Mouse (Mus musculus): Measurements from ENCODE around the gene Efna3. TPM values are rescaled to one million over a fixed set of nuclear protein-coding genes. Genes with fewer than 3 reads are reported as not detected.

Efna3 gene
- 17.2 and 18.9 TPM in 2 replicates for polyA plus RNA-seq (2011; ENCODE audit: insufficient read depth, insufficient read length, low read depth, missing spikeins)

DNA sequence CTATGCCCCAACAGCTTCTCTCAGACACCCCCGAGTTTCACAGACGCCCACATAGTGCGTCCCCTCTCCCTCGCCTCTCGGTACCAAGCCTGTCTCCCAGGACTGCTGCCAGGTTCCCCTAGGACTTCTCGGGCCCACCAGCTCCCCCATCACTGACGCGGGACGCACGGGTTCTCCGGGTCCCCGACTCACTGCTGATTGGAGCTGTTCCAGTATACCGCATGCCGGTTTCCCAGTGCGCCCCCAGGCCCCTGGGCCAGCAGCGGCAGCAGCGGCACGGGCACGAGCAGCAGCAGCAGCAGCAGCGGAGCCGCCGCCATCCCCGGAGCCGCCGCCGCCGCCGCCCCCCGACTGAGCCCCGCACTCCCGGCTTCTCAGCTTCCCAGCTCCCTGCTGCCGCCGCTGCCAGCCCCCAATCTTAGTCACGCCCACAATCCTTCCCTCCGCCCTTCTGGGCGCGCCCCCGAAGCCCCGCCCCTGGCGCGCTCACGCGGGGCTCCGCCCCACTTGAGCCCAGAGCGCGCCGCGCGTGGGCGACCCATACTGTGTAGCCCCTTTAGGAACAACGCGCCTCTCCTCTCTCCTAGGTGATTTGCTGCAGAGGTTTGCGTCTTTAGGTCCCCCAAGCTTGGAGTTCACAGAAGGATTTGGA lies at the start of gene Efna3:
TSS of gene Efna3 (minus strand) at position 452 of the 652 bp plus-strand sequence.
- H3K36me3 ChIP-seq (ENCODE audit: control insufficient read depth, insufficient read depth, low read length, poor library complexity, severe bottlenecking): no peaks in the 10 kb centered on the region
- H3K27ac ChIP-seq (ENCODE audit: insufficient read depth, low read length): no peak within 1 kb of the TSS
- no peaks in the 10 kb centered on the region for H3K9me3 ChIP-seq (replicated peaks; ENCODE audit: control insufficient read depth, insufficient read depth, low read length, poor library complexity, severe bottlenecking)
- peaks cover 17% of the 10 kb centered on the region for H3K27me3 ChIP-seq (ENCODE audit: control insufficient read depth, insufficient read depth, low read length, poor library complexity, severe bottlenecking)
- peak within 1 kb of the TSS; percentile 30 for H3K9ac ChIP-seq (ENCODE audit: low read depth, poor library complexity, severe bottlenecking)
- TF ChIP-seq POLR2A (IDR thresholded peaks at IDR 0.05; ENCODE audit: insufficient read depth, low read length): no peak
- peaks cover 3% of the 10 kb centered on the region for H3K4me1 ChIP-seq (ENCODE audit: control insufficient read depth, insufficient read depth, low read length)
- H3K4me3 ChIP-seq (ENCODE audit: low read depth, low read length): peak within 1 kb of the TSS; percentile 62

DNA sequence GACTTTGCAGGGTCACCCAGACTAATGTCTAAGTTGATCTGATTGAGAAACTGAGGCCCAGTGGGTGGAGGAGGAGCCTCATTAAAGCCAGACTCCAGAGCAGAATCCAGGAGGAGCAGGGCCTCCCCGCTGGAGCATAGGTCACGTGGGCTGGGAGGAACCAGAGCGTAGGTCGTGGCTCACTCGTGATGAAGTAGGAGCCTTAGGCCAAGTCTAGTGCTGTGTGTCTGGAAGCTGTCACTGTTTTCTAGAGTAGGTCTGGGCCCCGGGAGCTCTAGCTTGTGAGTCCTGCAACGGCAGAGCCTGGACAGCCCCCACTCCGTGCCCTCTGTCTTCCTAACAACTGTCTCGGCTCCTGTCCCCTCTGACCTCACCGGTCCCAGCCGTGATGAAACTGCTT lies 44.6 kb upstream of the Efna3 start:
- no peak overlapping the region for H3K9ac ChIP-seq (ENCODE audit: low read depth, poor library complexity, severe bottlenecking)
- TF ChIP-seq POLR2A (IDR thresholded peaks at IDR 0.05; ENCODE audit: insufficient read depth, low read length) (no peak), CTCF (IDR thresholded peaks at IDR 0.05; ENCODE audit: low read depth, low read length) (no peak), EP300 (IDR thresholded peaks at IDR 0.05; ENCODE audit: insufficient read depth, low read depth, low read length) (no peak)
- no peaks in the 10 kb centered on the region for H3K27me3 ChIP-seq (ENCODE audit: control insufficient read depth, insufficient read depth, low read length, poor library complexity, severe bottlenecking)
- peaks cover 2% of the 10 kb centered on the region for H3K4me1 ChIP-seq (ENCODE audit: control insufficient read depth, insufficient read depth, low read length)
- H3K4me3 ChIP-seq (ENCODE audit: low read depth, low read length): no peak overlapping the region
- H3K27ac ChIP-seq (ENCODE audit: insufficient read depth, low read length): no peak overlapping the region
- H3K9me3 ChIP-seq (replicated peaks; ENCODE audit: control insufficient read depth, insufficient read depth, low read length, poor library complexity, severe bottlenecking): no peaks in the 10 kb centered on the region
- H3K36me3 ChIP-seq (ENCODE audit: control insufficient read depth, insufficient read depth, low read length, poor library complexity, severe bottlenecking): no peaks in the 10 kb centered on the region

DNA sequence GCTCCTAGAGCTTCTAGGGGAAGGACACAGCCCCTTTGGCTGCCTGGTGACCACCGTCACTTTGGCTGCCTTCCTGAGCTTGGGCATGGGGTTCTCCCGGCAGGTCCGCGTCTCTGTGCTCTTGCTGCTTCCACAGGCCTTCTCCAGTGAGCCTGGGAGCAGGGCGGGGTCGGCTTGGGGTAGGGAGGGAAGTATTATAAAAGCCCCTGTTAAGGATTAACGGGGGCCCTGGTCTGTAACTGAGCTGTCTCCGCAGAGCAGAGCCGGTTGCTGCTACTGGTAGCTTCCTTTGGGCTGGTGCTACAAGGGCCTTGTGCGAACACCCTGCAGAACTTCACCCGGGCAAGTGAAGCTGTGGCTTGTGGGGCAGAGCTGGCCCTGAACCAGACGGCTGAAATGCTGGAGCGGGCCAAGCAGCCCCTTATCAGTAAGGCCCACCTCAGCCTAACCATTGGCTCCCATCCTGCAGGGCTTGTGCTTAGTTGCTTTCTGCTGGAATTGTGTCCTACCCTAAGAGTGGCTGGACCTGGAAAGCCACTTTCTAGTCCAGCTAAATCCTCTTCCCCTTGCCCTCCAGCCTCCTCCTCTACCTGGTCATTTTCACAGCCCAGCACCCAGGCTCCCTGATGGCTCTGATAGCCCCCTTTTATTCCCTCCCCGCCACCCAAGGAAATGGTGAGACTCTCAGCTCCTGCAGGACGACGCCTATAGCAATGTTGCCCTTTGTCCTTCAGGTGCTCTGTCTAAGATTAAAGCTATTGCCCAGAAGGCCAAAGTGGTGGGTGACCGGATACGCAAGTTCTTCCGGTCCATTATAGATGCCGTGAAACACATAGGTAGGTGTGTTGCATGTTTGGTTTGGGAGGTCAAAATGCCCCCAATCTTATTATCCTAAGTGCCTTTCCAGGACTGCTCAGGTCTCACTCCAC lies 43.0 kb upstream of the Efna3 start:
- no peaks in the 10 kb centered on the region for H3K27me3 ChIP-seq (ENCODE audit: control insufficient read depth, insufficient read depth, low read length, poor library complexity, severe bottlenecking)
- H3K9ac ChIP-seq (ENCODE audit: low read depth, poor library complexity, severe bottlenecking): no peak overlapping the region
- no peaks in the 10 kb centered on the region for H3K9me3 ChIP-seq (replicated peaks; ENCODE audit: control insufficient read depth, insufficient read depth, low read length, poor library complexity, severe bottlenecking)
- TF ChIP-seq POLR2A (IDR thresholded peaks at IDR 0.05; ENCODE audit: insufficient read depth, low read length): no peak
- no peak for TF ChIP-seq EP300 (IDR thresholded peaks at IDR 0.05; ENCODE audit: insufficient read depth, low read depth, low read length)
- no peak for TF ChIP-seq CTCF (IDR thresholded peaks at IDR 0.05; ENCODE audit: low read depth, low read length)
- no peak overlapping the region for H3K27ac ChIP-seq (ENCODE audit: insufficient read depth, low read length)
- peak overlapping the region; percentile 18 for H3K4me3 ChIP-seq (ENCODE audit: low read depth, low read length)
- H3K4me1 ChIP-seq (ENCODE audit: control insufficient read depth, insufficient read depth, low read length): peaks cover 2% of the 10 kb centered on the region
- no peaks in the 10 kb centered on the region for H3K36me3 ChIP-seq (ENCODE audit: control insufficient read depth, insufficient read depth, low read length, poor library complexity, severe bottlenecking)

DNA sequence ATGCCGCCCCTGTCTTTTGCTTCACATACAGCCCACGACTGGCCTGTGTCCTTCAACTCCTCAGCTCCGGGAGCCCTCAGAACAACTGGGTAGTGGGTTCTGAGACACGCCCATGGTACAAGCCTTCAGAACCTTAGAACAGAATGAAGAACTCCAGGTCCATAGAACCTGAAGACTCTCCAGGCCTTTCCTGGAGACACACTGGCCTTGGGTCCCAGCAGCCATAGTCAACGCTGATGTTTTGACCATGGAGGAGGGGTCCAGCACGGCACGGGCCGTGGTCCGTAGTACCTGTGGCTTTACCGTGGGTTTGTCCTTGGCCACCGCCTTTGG lies 42.4 kb upstream of the Efna3 start, which contains the start of gene Dcst1:
TSS of gene Dcst1 (minus strand) at position 101 of the 333 bp plus-strand sequence.
- H3K4me3 ChIP-seq (ENCODE audit: low read depth, low read length): peak within 1 kb of the TSS; percentile 18
- TF ChIP-seq EP300 (IDR thresholded peaks at IDR 0.05; ENCODE audit: insufficient read depth, low read depth, low read length): no peak
- TF ChIP-seq POLR2A (IDR thresholded peaks at IDR 0.05; ENCODE audit: insufficient read depth, low read length): no peak
- TF ChIP-seq CTCF (IDR thresholded peaks at IDR 0.05; ENCODE audit: low read depth, low read length): no peak
- H3K4me1 ChIP-seq (ENCODE audit: control insufficient read depth, insufficient read depth, low read length): no peaks in the 10 kb centered on the region
- no peak within 1 kb of the TSS for H3K27ac ChIP-seq (ENCODE audit: insufficient read depth, low read length)
- H3K9ac ChIP-seq (ENCODE audit: low read depth, poor library complexity, severe bottlenecking): no peak within 1 kb of the TSS
- no peaks in the 10 kb centered on the region for H3K36me3 ChIP-seq (ENCODE audit: control insufficient read depth, insufficient read depth, low read length, poor library complexity, severe bottlenecking)
- H3K9me3 ChIP-seq (replicated peaks; ENCODE audit: control insufficient read depth, insufficient read depth, low read length, poor library complexity, severe bottlenecking): no peaks in the 10 kb centered on the region
- H3K27me3 ChIP-seq (ENCODE audit: control insufficient read depth, insufficient read depth, low read length, poor library complexity, severe bottlenecking): no peaks in the 10 kb centered on the region

DNA sequence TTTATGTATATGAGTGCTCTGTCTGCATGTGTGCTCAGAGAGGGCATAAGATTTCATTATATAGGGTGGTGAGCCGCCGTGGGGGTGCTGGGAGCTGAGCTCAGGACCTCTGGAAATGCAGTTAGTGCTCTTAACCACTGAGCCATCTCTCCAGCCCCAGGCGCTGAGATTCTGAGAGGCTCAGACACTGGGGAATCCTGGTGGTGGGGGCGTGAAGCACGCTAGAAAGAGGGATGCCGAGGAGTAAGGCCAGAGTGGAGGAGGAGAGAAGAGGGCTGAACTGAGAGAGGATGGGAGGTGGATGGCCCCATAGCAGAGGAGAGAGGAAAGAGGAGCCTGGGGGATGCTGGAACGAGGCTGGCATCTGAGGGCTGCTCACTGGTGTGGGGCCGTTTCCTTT lies 41.9 kb upstream of the Efna3 start:
- no peak for TF ChIP-seq POLR2A (IDR thresholded peaks at IDR 0.05; ENCODE audit: insufficient read depth, low read length)
- no peak for TF ChIP-seq CTCF (IDR thresholded peaks at IDR 0.05; ENCODE audit: low read depth, low read length)
- TF ChIP-seq EP300 (IDR thresholded peaks at IDR 0.05; ENCODE audit: insufficient read depth, low read depth, low read length): no peak
- Histone ChIP-seq H3K4me3 (ENCODE audit: low read depth, low read length) (no peak overlapping the region), H3K9me3 (replicated peaks; ENCODE audit: control insufficient read depth, insufficient read depth, low read length, poor library complexity, severe bottlenecking) (no peaks in the 10 kb centered on the region), H3K36me3 (ENCODE audit: control insufficient read depth, insufficient read depth, low read length, poor library complexity, severe bottlenecking) (no peaks in the 10 kb centered on the region), H3K4me1 (ENCODE audit: control insufficient read depth, insufficient read depth, low read length) (no peaks in the 10 kb centered on the region), H3K27me3 (ENCODE audit: control insufficient read depth, insufficient read depth, low read length, poor library complexity, severe bottlenecking) (no peaks in the 10 kb centered on the region), H3K9ac (ENCODE audit: low read depth, poor library complexity, severe bottlenecking) (no peak overlapping the region), H3K27ac (ENCODE audit: insufficient read depth, low read length) (no peak overlapping the region)

DNA sequence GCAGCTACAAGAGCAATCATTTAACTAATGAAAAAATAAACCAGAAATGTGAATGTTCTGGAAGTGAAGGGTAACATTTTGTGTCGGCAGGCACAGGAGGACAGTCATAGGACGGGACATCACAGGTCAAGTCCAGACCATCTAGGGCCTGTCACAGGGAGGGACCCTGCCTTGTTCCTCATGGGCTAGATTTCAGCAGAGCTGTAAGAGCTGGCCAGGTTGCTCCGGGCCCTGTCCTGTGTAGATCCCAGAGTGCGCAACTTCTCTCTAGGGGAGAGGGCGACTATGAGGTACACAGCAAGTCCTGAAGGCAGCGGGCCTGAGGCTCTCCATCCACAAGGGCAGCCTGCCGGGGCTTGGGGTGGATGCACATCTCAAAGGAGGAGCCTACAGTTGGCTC lies 38.9 kb upstream of the Efna3 start, which contains the start of gene Dcst2:
TSS of gene Dcst2 (plus strand) at position 301 of the 400 bp plus-strand sequence.
- Histone ChIP-seq H3K27ac (ENCODE audit: insufficient read depth, low read length) (no peak within 1 kb of the TSS), H3K9ac (ENCODE audit: low read depth, poor library complexity, severe bottlenecking) (no peak within 1 kb of the TSS), H3K36me3 (ENCODE audit: control insufficient read depth, insufficient read depth, low read length, poor library complexity, severe bottlenecking) (no peaks in the 10 kb centered on the region), H3K9me3 (replicated peaks; ENCODE audit: control insufficient read depth, insufficient read depth, low read length, poor library complexity, severe bottlenecking) (no peaks in the 10 kb centered on the region), H3K4me3 (ENCODE audit: low read depth, low read length) (no peak within 1 kb of the TSS), H3K4me1 (ENCODE audit: control insufficient read depth, insufficient read depth, low read length) (no peaks in the 10 kb centered on the region), H3K27me3 (ENCODE audit: control insufficient read depth, insufficient read depth, low read length, poor library complexity, severe bottlenecking) (no peaks in the 10 kb centered on the region)
- TF ChIP-seq EP300 (IDR thresholded peaks at IDR 0.05; ENCODE audit: insufficient read depth, low read depth, low read length): no peak
- no peak for TF ChIP-seq POLR2A (IDR thresholded peaks at IDR 0.05; ENCODE audit: insufficient read depth, low read length)
- TF ChIP-seq CTCF (IDR thresholded peaks at IDR 0.05; ENCODE audit: low read depth, low read length): no peak

All from ES-Bruce4 (cell line).